Mouse (Mus musculus): ENCODE data around the gene Ficd. TPM values are rescaled to one million over a fixed set of nuclear protein-coding genes. Genes with fewer than 3 reads are reported as not detected.
"Not testable (repeated sequence)": the region's sequence is repeated elsewhere in the genome, so short reads cannot be mapped to it uniquely, and the experiment has no call there.

The Ficd gene
- polyA plus RNA-seq, 1 experiment from 2014 or later: 5.0 TPM

- Histone ChIP-seq H3K9me3 (replicated peaks; ENCODE audit: control insufficient read depth, low read length) (no peaks in the 10 kb centered on the region), H3K4me3 (ENCODE audit: low read depth, low read length) (no peak overlapping the region), H3K9ac (ENCODE audit: low read length) (no peak overlapping the region), H3K27ac (ENCODE audit: low read depth, low read length) (no peak overlapping the region), H3K27me3 (replicated peaks; ENCODE audit: control insufficient read depth, insufficient read depth, low read length) (no peaks in the 10 kb centered on the region), H3K36me3 (ENCODE audit: control insufficient read depth, insufficient read depth, low read length) (peaks cover 37% of the 10 kb centered on the region), H3K4me2 (ENCODE audit: low read length) (no peak overlapping the region), H3K4me1 (ENCODE audit: control insufficient read depth, insufficient read depth, low read length) (peaks cover 7% of the 10 kb centered on the region; the same call in 1 of the 2 replicates)
- no peak for ATAC-seq
- WGBS: 95% methylated on average over 15 of the region's 15 CpGs
- no peak for DNase-seq (ENCODE audit: low spot score)
Measured at GRCm38 (mm10) chr5:113776128-113776895, 40.7 kb downstream of the Ficd start.

GRCm38 (mm10) chr5:113776896-113777226, 41.3 kb downstream of the Ficd start:
- WGBS: 94% methylated on average over 8 of the region's 8 CpGs
- no peak overlapping the region for H3K27ac ChIP-seq (ENCODE audit: low read depth, low read length)
- H3K36me3 ChIP-seq (ENCODE audit: control insufficient read depth, insufficient read depth, low read length): peaks cover 37% of the 10 kb centered on the region
- H3K27me3 ChIP-seq (replicated peaks; ENCODE audit: control insufficient read depth, insufficient read depth, low read length): no peaks in the 10 kb centered on the region
- DNase-seq (ENCODE audit: low spot score): no peak
- H3K9ac ChIP-seq (ENCODE audit: low read length): no peak overlapping the region
- H3K9me3 ChIP-seq (replicated peaks; ENCODE audit: control insufficient read depth, low read length): no peaks in the 10 kb centered on the region
- no peak overlapping the region for H3K4me2 ChIP-seq (ENCODE audit: low read length)
- H3K4me3 ChIP-seq (ENCODE audit: low read depth, low read length): no peak overlapping the region
- peaks cover 7% of the 10 kb centered on the region; the same call in 1 of the 2 replicates for H3K4me1 ChIP-seq (ENCODE audit: control insufficient read depth, insufficient read depth, low read length)
- ATAC-seq: no peak

- H3K27ac ChIP-seq (ENCODE audit: low read depth, low read length); ATAC-seq; H3K9me3 ChIP-seq (replicated peaks; ENCODE audit: control insufficient read depth, low read length); H3K4me1 ChIP-seq (ENCODE audit: control insufficient read depth, insufficient read depth, low read length); H3K27me3 ChIP-seq (replicated peaks; ENCODE audit: control insufficient read depth, insufficient read depth, low read length); H3K4me3 ChIP-seq (ENCODE audit: low read depth, low read length); DNase-seq (ENCODE audit: low spot score); H3K4me2 ChIP-seq (ENCODE audit: low read length); H3K9ac ChIP-seq (ENCODE audit: low read length): not testable (repeated sequence)
- 93% methylated on average over 8 of the region's 8 CpGs for WGBS
- H3K36me3 ChIP-seq (ENCODE audit: control insufficient read depth, insufficient read depth, low read length): peaks cover 37% of the 10 kb centered on the region
Measured at GRCm38 (mm10) chr5:113777728-113778127, 42.1 kb downstream of the Ficd start.

- ATAC-seq: no peak
- Histone ChIP-seq H3K9me3 (replicated peaks; ENCODE audit: control insufficient read depth, low read length) (no peaks in the 10 kb centered on the region), H3K4me3 (ENCODE audit: low read depth, low read length) (no peak overlapping the region), H3K27me3 (replicated peaks; ENCODE audit: control insufficient read depth, insufficient read depth, low read length) (no peaks in the 10 kb centered on the region), H3K36me3 (ENCODE audit: control insufficient read depth, insufficient read depth, low read length) (peaks cover 33% of the 10 kb centered on the region), H3K4me2 (ENCODE audit: low read length) (no peak overlapping the region), H3K27ac (ENCODE audit: low read depth, low read length) (no peak overlapping the region), H3K4me1 (ENCODE audit: control insufficient read depth, insufficient read depth, low read length) (no peaks in the 10 kb centered on the region), H3K9ac (ENCODE audit: low read length) (no peak overlapping the region)
- WGBS: 82% methylated on average over 5 of the region's 5 CpGs
- DNase-seq (ENCODE audit: low spot score): no peak
Measured at GRCm38 (mm10) chr5:113779569-113779968, 44.0 kb downstream of the Ficd start.

- Histone ChIP-seq H3K4me2 (ENCODE audit: low read length) (no peak overlapping the region), H3K27me3 (replicated peaks; ENCODE audit: control insufficient read depth, insufficient read depth, low read length) (no peaks in the 10 kb centered on the region), H3K9ac (ENCODE audit: low read length) (no peak overlapping the region), H3K27ac (ENCODE audit: low read depth, low read length) (no peak overlapping the region), H3K9me3 (replicated peaks; ENCODE audit: control insufficient read depth, low read length) (no peaks in the 10 kb centered on the region), H3K4me3 (ENCODE audit: low read depth, low read length) (no peak overlapping the region), H3K4me1 (ENCODE audit: control insufficient read depth, insufficient read depth, low read length) (no peaks in the 10 kb centered on the region), H3K36me3 (ENCODE audit: control insufficient read depth, insufficient read depth, low read length) (peaks cover 29% of the 10 kb centered on the region)
- ATAC-seq: no peak
- WGBS: 98% methylated on average over 3 of the region's 3 CpGs
- no peak for DNase-seq (ENCODE audit: low spot score)
Measured at GRCm38 (mm10) chr5:113780082-113780752, 44.6 kb downstream of the Ficd start.

GRCm38 (mm10) chr5:113780763-113781162, 45.2 kb downstream of the Ficd start:
- Histone ChIP-seq H3K27me3 (replicated peaks; ENCODE audit: control insufficient read depth, insufficient read depth, low read length) (no peaks in the 10 kb centered on the region), H3K4me1 (ENCODE audit: control insufficient read depth, insufficient read depth, low read length) (no peaks in the 10 kb centered on the region), H3K4me2 (ENCODE audit: low read length) (no peak overlapping the region), H3K9me3 (replicated peaks; ENCODE audit: control insufficient read depth, low read length) (no peaks in the 10 kb centered on the region), H3K9ac (ENCODE audit: low read length) (no peak overlapping the region), H3K4me3 (ENCODE audit: low read depth, low read length) (no peak overlapping the region), H3K27ac (ENCODE audit: low read depth, low read length) (no peak overlapping the region), H3K36me3 (ENCODE audit: control insufficient read depth, insufficient read depth, low read length) (peaks cover 24% of the 10 kb centered on the region)
- no peak for ATAC-seq
- WGBS: 89% methylated on average over 5 of the region's 5 CpGs
- DNase-seq (ENCODE audit: low spot score): no peak

GRCm38 (mm10) chr5:113781254-113781653, 45.7 kb downstream of the Ficd start:
- no peak overlapping the region for H3K27ac ChIP-seq (ENCODE audit: low read depth, low read length)
- no peaks in the 10 kb centered on the region for H3K27me3 ChIP-seq (replicated peaks; ENCODE audit: control insufficient read depth, insufficient read depth, low read length)
- no peaks in the 10 kb centered on the region for H3K9me3 ChIP-seq (replicated peaks; ENCODE audit: control insufficient read depth, low read length)
- peaks cover 19% of the 10 kb centered on the region for H3K36me3 ChIP-seq (ENCODE audit: control insufficient read depth, insufficient read depth, low read length)
- no peak for ATAC-seq
- H3K4me3 ChIP-seq (ENCODE audit: low read depth, low read length): no peak overlapping the region
- H3K4me1 ChIP-seq (ENCODE audit: control insufficient read depth, insufficient read depth, low read length): no peaks in the 10 kb centered on the region
- WGBS: 83% methylated on average over 7 of the region's 7 CpGs
- no peak overlapping the region for H3K4me2 ChIP-seq (ENCODE audit: low read length)
- H3K9ac ChIP-seq (ENCODE audit: low read length): no peak overlapping the region
- no peak for DNase-seq (ENCODE audit: low spot score)

GRCm38 (mm10) chr5:113781875-113782274, 46.3 kb downstream of the Ficd start:
- H3K4me1 ChIP-seq (ENCODE audit: control insufficient read depth, insufficient read depth, low read length): no peaks in the 10 kb centered on the region
- no peak overlapping the region for H3K4me2 ChIP-seq (ENCODE audit: low read length)
- H3K9me3 ChIP-seq (replicated peaks; ENCODE audit: control insufficient read depth, low read length): no peaks in the 10 kb centered on the region
- no peak for DNase-seq (ENCODE audit: low spot score)
- peaks cover 13% of the 10 kb centered on the region for H3K36me3 ChIP-seq (ENCODE audit: control insufficient read depth, insufficient read depth, low read length)
- no peak for ATAC-seq
- H3K27ac ChIP-seq (ENCODE audit: low read depth, low read length): no peak overlapping the region
- H3K27me3 ChIP-seq (replicated peaks; ENCODE audit: control insufficient read depth, insufficient read depth, low read length): no peaks in the 10 kb centered on the region
- no peak overlapping the region for H3K9ac ChIP-seq (ENCODE audit: low read length)
- H3K4me3 ChIP-seq (ENCODE audit: low read depth, low read length): no peak overlapping the region
- WGBS: 85% methylated on average over 7 of the region's 7 CpGs

GRCm38 (mm10) chr5:113782624-113783023, 47.0 kb downstream of the Ficd start:
- WGBS: 86% methylated on average over 7 of the region's 7 CpGs
- no peaks in the 10 kb centered on the region for H3K4me1 ChIP-seq (ENCODE audit: control insufficient read depth, insufficient read depth, low read length)
- no peak for DNase-seq (ENCODE audit: low spot score)
- no peak overlapping the region for H3K27ac ChIP-seq (ENCODE audit: low read depth, low read length)
- H3K36me3 ChIP-seq (ENCODE audit: control insufficient read depth, insufficient read depth, low read length): peaks cover 9% of the 10 kb centered on the region
- no peak overlapping the region for H3K4me3 ChIP-seq (ENCODE audit: low read depth, low read length)
- H3K27me3 ChIP-seq (replicated peaks; ENCODE audit: control insufficient read depth, insufficient read depth, low read length): no peaks in the 10 kb centered on the region
- no peak overlapping the region for H3K9ac ChIP-seq (ENCODE audit: low read length)
- no peaks in the 10 kb centered on the region for H3K9me3 ChIP-seq (replicated peaks; ENCODE audit: control insufficient read depth, low read length)
- ATAC-seq: no peak
- H3K4me2 ChIP-seq (ENCODE audit: low read length): no peak overlapping the region

Data from forebrain, embryonic 14.5 days (tissue).